Mouse (Mus musculus) midbrain, postnatal 0 days (tissue): ENCODE results near the gene Sf3b1. TPM values are rescaled to one million over a fixed set of nuclear protein-coding genes. Genes with fewer than 3 reads are reported as not detected.
"Not testable (repeated sequence)": the region's sequence is repeated elsewhere in the genome, so short reads cannot be mapped to it uniquely, and the experiment has no call there.

Experiments used
- ATAC-seq: fragments of 200-750 bp; cut with Nextera tagmentation; 2 replicates; pipeline ENCODE4 v1.8.0; 2017; ENCODE audit warnings: moderate number of reproducible peaks, mild to moderate bottlenecking, moderate TSS enrichment, moderate library complexity; ENCODE audit not compliant: low FRiP score
- DNase-seq: peaks from one replicate; pipeline ENCODE4 v3.0.0-alpha.2; 2015; ENCODE audit warnings: low spot score
- H3K27ac ChIP-seq: fragments of 300-500 bp; sonication (generic); 2 replicates; pipeline ENCODE4 v1.5.1; 2014; ENCODE audit warnings: low read depth, mild to moderate bottlenecking, low read length, mixed read lengths
- H3K27me3 ChIP-seq: fragments of 300-500 bp; sonication (generic); 2 replicates; pipeline ENCODE4 v1.6.1; 2014; ENCODE audit warnings: low read length, control low read depth, mixed read lengths; ENCODE audit not compliant: insufficient read depth
- H3K36me3 ChIP-seq: fragments of 300-500 bp; sonication (generic); 2 replicates; pipeline ENCODE4 v1.6.1; 2014; ENCODE audit warnings: low read length, control low read depth, mixed read lengths; ENCODE audit not compliant: insufficient read depth
- H3K4me1 ChIP-seq: fragments of 300-500 bp; sonication (generic); 2 replicates; pipeline ENCODE4 v1.6.1; 2014; ENCODE audit warnings: mild to moderate bottlenecking, control low read depth, antibody characterized with exemption, low read length, mixed read lengths; ENCODE audit not compliant: insufficient read depth
- H3K4me2 ChIP-seq: fragments of 300-500 bp; sonication (generic); 2 replicates; pipeline ENCODE4 v1.6.1; 2014; ENCODE audit warnings: low read depth, mild to moderate bottlenecking, low read length, mixed read lengths; ENCODE audit not compliant: poor library complexity, severe bottlenecking
- H3K4me3 ChIP-seq: fragments of 300-500 bp; sonication (generic); 2 replicates; pipeline ENCODE4 v1.5.1; 2014; ENCODE audit warnings: low read depth, mild to moderate bottlenecking, low read length, moderate library complexity
- H3K9ac ChIP-seq: fragments of 300-500 bp; sonication (generic); replicated peaks from 2 replicates; pipeline ENCODE4 v1.6.1; 2014; ENCODE audit warnings: mild to moderate bottlenecking, low read length, moderate library complexity, mixed read lengths; ENCODE audit not compliant: poor library complexity, severe bottlenecking
- H3K9me3 ChIP-seq: fragments of 300-500 bp; sonication (generic); 2 replicates; pipeline ENCODE4 v1.6.1; 2016; ENCODE audit warnings: low read length, control low read depth
- CTCF ChIP-seq: IDR thresholded peaks from 2 replicates; pipeline ENCODE4 v1.5.1; 2016; ENCODE audit warnings: antibody characterized with exemption, mild to moderate bottlenecking
- WGBS: fragments of 180-500 bp; shearing (Covaris S2); extraction: QIAGEN DNeasy Blood & Tissue Kit; methylation state at CpG from one replicate; pipeline ENCODE4 v1.1.7; 2014; 5-methylcytosine and 5-hydroxymethylcytosine counted together
- polyA plus RNA-seq: library from polyadenylated mRNA; unstranded; fragments of >200 nt; fragmentation: Nextera tagmentation; extraction: Ambion mirVana; gene quantifications from 2 replicates; pipeline ENCODE4 v1.2.1, GENCODE M21; 2015
- total RNA-seq: library from RNA; depleted of rRNA; stranded (reverse); fragments of >200 nt; gene quantifications from 2 replicates; pipeline ENCODE4 v1.2.3, GENCODE M21; 2014

Sf3b1 gene
- total and polyA plus RNA-seq, 2 experiments from 2014 or later = 171 to 282 TPM

GRCm38 (mm10) chr1:54966858-54967257, 60.4 kb downstream of the Sf3b1 start:
- no peaks in the 10 kb centered on the region for H3K27me3 ChIP-seq
- TF ChIP-seq CTCF = no peak
- 92% methylated on average over 3 of the region's 3 CpGs for WGBS

DNA sequence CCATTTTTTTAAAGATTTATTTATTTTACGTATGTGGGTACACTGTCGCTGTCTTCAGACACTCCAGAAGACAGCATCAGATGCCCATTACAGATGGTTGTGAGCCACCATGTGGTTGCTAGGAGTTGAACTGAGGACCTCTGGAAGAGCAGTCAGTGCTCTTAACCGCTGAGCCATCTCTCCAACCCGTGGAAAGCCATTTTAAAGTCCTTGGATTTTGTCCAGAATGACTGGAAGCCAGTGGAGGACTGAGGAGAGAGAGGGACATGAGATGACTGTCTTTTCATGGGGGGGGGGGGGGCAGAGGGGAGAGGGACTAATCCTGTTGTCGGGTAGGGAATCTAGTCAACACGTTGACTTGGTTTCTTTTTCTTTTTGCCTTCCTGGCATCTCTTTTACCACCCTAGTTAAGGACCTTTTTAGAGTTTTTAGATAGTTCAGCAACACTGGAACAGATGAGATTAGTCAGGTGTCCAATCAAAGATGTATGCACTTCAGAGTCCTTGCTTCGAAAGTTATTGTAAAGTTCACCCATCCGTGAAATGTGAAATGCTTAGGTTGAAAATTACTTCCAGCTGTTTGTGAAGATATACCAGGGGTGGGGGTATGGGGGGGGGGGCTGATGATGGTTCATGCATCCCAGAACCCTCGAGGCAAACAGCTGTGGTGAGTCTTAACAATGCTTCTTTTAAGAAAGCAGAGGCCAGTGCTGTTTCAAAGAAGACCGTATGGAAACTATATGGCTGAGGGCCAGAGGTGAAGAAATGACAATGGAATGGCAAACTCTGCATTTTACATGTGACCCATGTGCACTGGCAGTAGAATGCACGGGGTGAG, 61.9 kb downstream of the Sf3b1 start:
- Histone ChIP-seq H3K4me2 (no peak overlapping the region), H3K9ac (no peak overlapping the region), H3K4me3 (no peak overlapping the region), H3K4me1 (no peaks in the 10 kb centered on the region), H3K27me3 (no peaks in the 10 kb centered on the region), H3K27ac (no peak overlapping the region), H3K36me3 (no peaks in the 10 kb centered on the region), H3K9me3 (no peaks in the 10 kb centered on the region)
- no peak for ATAC-seq
- TF ChIP-seq CTCF = no peak
- DNase-seq = no peak
- 63% methylated on average over 11 of the region's 11 CpGs for WGBS

More at GRCm38 (mm10) chr1:54966858-54967257, 60.4 kb downstream of the Sf3b1 start:
- Histone ChIP-seq H3K9me3 (no peaks in the 10 kb centered on the region), H3K4me1 (no peaks in the 10 kb centered on the region), H3K4me3 (no peak overlapping the region), H3K27ac (no peak overlapping the region), H3K36me3 (no peaks in the 10 kb centered on the region), H3K4me2 (no peak overlapping the region), H3K9ac (no peak overlapping the region)
- no peak for DNase-seq
- ATAC-seq = no peak

DNA sequence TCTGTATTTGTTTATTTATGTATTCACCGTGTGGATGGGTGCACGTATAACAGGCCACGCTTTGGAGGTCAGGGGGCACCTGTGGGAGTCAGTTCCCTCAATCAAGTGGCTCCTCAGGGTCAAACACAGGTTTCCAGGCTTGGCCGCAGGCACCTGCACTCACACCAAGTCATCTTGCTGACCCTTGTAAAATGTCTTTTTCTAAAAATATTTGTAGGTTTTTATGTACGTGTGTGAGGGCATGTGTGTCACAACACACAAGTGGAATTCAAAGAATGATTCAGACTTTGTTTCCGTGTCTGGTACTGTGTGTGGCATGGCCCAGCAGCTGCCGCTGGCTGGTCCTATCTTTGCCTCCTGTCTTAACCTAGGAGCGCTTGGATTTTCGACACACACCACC, 65.6 kb downstream of the Sf3b1 start:
- Histone ChIP-seq H3K9ac (no peak overlapping the region), H3K4me2 (no peak overlapping the region), H3K9me3 (no peaks in the 10 kb centered on the region), H3K27ac (no peak overlapping the region), H3K27me3 (no peaks in the 10 kb centered on the region), H3K36me3 (no peaks in the 10 kb centered on the region), H3K4me1 (no peaks in the 10 kb centered on the region), H3K4me3 (no peak overlapping the region)
- WGBS = 91% methylated on average over 9 of the region's 9 CpGs
- ATAC-seq (no peak), DNase-seq (no peak)
- TF ChIP-seq CTCF = no peak

DNA sequence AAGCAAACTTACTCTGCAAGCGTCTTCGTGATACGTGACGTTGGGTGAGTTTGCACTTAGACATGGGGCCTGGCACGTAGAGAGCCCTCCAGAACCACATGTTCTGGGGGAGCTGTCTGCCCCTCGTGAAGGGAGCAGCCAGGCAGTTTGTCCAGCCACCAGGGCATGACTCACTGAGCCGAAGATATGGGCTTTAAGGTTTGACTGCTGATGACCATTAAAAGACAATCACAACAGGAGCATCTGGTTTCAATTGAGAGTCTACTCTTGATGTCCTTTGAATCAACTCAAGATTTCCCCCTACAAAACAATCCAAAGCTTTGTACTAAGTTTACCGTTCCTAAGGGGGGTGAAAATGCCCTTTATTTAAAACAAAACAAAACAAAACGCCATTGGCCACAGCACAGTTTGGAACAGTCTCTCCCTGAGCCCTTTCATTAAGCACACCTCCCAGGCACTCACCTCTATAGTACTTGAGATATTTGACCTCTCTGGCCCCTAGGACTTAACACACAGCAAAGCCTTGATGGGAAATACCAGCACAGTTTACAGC, 66.6 kb downstream of the Sf3b1 start:
- Histone ChIP-seq H3K27me3 (no peaks in the 10 kb centered on the region), H3K4me1 (no peaks in the 10 kb centered on the region), H3K27ac (no peak overlapping the region), H3K4me3 (no peak overlapping the region), H3K9me3 (no peaks in the 10 kb centered on the region), H3K4me2 (no peak overlapping the region), H3K9ac (no peak overlapping the region), H3K36me3 (no peaks in the 10 kb centered on the region)
- no peak for TF ChIP-seq CTCF
- no peak for ATAC-seq
- WGBS = 78% methylated on average over 9 of the region's 9 CpGs
- DNase-seq = no peak

DNA sequence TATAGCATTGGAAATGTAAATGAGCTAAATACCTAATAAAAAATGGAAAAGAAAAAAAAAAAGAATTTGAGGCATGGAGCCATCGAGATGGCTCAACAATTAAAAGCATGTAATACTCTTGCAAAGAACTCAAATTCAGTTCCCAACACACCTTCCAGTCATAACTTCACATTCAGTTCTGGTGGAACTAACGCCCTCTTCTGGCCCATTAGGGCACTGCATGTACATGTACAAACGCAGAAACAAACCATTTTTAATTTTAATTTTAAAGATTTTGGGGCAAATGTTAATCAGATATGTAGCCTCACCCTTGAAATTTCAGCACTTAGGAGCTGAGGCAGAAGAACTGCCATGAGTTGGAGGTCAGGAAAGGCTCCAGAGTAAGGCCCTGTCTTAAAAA, 68.8 kb downstream of the Sf3b1 start:
- H3K27ac ChIP-seq = no peak overlapping the region
- ATAC-seq = no peak
- TF ChIP-seq CTCF = peak; percentile 30; the same call in 1 of the 2 replicates
- no peaks in the 10 kb centered on the region for H3K27me3 ChIP-seq
- 70% methylated on average over 3 of the region's 3 CpGs for WGBS
- no peaks in the 10 kb centered on the region for H3K4me1 ChIP-seq
- H3K9ac ChIP-seq = no peak overlapping the region
- no peak overlapping the region for H3K4me2 ChIP-seq
- no peak overlapping the region for H3K4me3 ChIP-seq
- no peak for DNase-seq
- no peaks in the 10 kb centered on the region for H3K9me3 ChIP-seq
- H3K36me3 ChIP-seq = no peaks in the 10 kb centered on the region

DNA sequence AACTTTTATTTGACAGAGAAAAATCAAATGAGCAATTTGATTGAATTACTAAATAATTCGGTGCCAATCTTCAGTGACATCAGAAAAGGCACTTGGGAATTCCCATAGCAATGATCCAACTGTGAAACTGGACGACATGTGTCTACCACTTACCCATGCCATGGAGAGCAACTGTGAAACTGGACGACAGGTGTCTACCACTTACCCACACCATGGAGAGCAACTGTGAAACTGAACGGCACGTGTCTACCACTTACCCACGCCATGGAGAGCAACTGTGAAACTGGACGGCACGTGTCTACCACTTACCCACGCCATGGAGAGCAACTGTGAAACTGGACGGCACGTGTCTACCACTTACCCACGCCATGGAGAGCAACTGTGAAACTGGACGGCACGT, 70.3 kb downstream of the Sf3b1 start:
- not testable (repeated sequence) for ATAC-seq, H3K9ac ChIP-seq, DNase-seq, H3K4me2 ChIP-seq, H3K27me3 ChIP-seq, H3K4me1 ChIP-seq, H3K27ac ChIP-seq, H3K4me3 ChIP-seq, H3K36me3 ChIP-seq, H3K9me3 ChIP-seq
- WGBS = 95% methylated on average over 9 of the region's 14 CpGs
